Mouse (Mus musculus) spleen, postnatal 14 days (tissue): ENCODE data around the gene Phlda3.
A peak's percentile ranks its signal among the peaks of the same experiment; 100 is the strongest.

Experiments
- DNase-seq, 2 experiments: peaks; one replicate each; pipeline ENCODE4 v3.0.0; 2021 to 2022; ENCODE audit warnings: low spot score in 2 of 2

Gene Phlda3

DNA sequence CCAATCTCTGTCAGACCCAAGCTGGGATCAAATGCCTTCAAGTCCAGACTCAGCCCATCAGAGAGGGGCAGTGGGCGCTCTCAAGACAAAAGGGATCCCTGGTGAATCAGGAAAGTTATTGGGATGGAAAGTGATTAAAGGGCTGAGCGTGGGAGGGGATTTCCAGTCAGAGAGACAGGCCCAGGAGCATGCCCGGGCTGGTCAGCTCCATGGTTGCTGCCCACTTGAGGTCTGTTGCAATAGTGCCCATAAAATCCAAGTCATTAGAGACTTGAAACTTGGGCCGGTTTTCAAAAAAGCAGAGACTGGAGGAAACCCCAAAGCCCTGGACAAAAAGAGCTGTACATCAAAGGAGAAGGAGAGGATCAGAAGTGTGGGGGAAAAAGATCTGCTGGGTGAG is 6.2 kb upstream of the Phlda3 start:
- no peak for DNase-seq

DNA sequence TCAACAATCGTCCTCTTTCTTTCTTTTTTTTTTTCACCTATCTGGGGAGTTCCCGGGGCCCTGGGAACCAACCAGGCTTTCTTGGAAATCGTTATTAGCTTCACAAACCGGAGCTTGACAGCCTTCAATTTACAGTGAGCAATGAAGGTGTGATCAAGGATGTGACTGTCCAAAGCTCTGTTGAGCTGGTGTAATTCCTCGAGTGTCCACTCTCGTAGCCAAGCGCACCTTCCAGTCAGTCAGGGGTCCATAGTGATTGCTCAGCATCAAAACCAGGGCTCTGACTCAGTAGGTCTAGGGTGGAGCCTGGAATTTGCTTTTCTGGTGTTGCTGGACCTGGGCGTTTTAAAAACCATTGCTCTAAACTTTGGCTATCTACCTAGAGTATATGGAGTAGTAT is 5.7 kb upstream of the Phlda3 start:
- DNase-seq = no peak

DNA sequence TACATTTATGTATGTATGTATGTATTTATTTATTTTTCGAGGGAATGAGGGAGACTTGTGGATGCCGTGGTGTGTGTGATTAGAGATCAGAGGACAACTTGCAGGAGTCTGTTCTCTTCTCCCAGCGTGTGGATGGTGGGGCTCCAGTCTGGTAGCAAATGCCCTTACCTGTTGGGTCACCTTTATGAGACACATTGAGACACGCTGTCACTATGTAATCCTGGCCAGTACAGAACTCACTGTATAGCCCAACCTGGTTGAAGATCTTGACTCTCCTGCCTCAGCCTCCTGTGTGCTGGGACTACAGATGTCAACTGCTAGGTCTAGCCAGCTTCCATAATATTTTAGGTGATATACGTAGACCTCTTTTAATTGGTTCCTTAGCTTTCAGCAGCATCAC is 4.2 kb upstream of the Phlda3 start:
- no peak for DNase-seq

DNA sequence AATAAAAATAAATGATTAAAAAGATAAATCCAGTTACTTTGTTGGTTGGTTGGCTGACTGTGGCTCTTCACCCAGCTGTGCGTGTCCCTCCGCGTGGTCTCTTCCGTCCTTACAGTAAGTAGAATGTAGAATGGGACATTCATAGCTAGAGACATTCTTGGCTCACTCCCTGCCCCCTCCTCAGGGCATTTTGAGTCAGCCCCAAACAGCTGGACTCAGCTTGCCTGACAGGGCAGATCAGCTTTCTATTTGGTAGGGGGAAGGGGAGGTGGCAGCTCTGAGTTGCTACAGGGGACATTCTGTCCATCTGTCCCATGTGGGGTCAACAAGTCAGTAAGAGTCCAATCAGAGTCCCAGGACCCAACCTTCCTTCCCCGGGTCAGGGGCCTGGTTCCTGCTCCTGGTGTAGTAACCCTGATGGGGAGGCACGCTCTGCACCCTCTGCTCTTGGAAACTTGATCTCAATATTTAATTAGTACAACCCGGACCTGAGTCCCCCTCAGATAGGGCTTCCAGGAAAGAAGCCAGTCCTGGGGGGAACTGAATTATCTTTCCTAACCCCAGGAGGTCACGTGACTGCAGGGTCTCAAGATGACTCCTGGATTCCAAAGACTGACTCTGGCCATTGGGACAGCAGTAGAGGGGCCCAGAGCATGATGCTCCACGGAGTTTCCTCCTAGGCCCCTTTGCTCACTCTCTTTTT is 2.3 kb upstream of the Phlda3 start:
- no peak for DNase-seq

DNA sequence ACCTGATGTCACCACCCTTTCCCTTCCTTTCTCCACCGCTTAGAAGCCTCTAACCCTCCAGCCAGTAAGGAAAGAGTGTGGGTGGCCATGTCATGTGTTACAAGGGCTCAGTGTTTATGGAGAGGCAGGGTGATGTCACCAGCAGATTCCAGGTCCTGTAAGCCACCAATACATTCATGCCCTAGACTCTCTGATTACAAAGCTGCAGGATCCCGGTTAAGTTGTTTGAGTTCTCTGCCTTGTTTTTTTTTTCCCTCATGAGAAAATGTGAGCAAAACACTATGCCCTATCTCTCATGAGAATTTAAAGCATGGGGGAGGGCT is 1.8 kb upstream of the Phlda3 start:
- DNase-seq = no peak

GRCm38 (mm10) chr1:135766592-135767306 is 830 bp downstream of the Phlda3 start:
- DNase-seq = no peak

DNA sequence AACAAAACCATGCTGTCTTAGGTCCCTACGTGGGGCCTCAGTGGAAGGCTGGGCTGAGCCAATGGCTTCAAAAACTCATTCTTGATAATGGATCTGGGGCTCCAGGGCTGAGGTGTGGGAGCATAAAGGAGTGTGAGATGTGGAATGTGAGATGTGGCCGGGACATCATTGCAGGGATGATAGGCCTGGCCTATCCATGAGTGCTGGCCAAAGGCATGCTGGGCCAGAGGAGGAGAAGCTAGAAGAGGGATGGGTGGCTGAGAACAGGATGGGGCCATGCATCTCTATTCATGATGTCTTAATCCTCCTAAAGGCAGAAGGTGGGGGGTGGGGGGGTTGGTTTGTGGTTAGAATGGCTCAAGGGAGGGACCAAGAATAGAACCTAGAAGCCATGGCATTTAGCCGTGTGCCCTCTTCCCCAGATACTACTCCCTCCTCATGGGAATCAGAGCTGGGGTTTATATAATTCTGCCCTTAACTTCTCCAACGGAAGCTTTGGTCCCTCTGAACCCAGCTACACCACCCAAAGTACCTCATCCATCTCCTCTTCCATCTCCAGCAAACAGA is 1.5 kb downstream of the Phlda3 start:
- DNase-seq = no peak

DNA sequence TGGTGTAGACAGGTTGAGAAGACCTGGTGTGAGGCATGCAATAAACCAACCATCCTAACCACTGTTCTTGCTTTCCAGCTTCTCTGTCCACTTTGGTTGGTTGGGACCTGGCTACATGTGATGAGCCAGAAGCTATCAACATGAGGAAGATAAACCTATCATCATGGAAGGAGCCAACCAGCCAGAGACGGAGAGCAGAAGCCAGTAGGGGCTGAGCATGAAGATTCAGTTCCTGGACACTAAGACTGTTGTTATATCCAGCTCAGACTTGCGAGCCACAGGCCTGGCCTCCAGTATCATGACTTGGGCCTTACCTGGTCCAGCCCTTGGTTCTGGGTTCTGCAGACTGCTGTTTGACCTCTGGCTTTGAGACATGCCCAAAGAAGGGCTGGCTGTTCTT is 2.5 kb downstream of the Phlda3 start:
- no peak for DNase-seq

- no peak for DNase-seq
Measured at GRCm38 (mm10) chr1:135770237-135770636, 4.3 kb downstream of the Phlda3 start.

DNA sequence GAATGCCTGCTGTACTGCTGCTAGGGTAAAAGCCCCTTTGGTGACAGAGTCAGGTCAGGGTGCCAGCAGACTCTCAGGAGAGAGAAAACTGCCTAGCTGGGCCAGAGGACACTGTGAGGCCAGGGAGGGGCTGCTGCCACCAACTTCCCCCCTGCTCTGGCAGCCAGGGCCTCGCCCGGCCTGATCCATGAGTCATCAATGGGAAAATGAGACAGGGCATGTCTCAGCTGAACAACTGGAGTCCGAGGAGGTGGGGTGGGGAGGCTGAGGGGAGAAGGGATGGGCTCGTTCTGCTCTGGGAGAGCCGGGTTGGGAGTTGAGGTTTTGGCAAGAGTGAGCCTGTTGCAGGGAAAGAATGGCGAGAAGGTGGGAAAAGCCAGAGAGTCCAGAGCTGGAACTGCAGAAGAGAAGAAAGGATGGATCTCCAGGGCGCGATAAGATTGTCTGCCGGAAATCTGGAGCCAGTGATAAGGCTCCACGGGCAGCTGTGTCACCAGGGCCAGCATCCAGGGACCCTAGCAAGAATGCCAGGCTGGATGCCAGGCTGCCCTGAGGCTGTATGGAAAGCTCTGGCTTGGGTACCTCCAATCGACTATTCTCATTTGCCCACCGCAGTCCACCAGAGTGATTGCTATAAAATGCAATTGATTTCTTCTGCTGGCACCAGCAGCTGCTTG is 5.1 kb downstream of the Phlda3 start:
- no peak for DNase-seq

DNA sequence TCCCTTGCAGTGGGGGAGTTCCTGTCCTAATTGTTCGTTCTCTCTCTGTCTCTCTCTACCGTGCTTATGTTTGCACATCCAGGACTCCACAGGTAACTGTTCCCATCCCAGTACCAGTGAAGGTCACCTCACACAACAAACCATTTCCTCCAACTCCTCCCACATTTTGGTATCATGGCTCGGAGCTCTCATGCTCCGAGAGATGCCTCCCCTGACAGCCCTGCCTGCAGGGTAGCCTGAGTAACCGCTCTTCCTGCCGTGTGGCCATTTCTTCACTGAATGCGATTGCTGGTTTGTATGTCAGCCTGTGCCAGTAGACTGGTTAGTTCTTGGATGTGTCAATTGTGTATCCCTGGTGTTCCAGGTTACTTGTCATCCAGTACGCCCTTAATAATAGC is 5.7 kb downstream of the Phlda3 start:
- no peak for DNase-seq

DNA sequence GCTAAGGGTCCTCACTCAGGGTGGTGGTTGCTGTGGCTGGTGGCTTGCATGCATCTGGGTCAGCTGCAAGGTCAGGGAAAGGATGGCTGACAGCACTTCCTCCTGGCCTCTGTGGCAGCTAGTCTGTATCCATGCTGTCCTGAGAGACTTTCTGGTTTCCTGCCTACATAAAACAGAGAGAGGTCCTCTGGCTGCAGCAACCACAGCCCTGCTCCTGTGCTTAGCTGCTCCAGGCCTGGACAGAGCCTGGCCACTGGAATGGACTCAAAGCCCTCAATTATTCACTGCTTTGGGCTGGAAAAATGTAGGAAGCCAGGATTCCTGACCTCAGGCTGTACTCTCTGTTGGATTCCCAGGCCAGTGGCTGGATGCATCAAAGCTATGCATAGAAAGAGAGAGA is 10.7 kb downstream of the Phlda3 start:
- no peak for DNase-seq

GRCm38 (mm10) chr1:135777046-135777445 is 11.1 kb downstream of the Phlda3 start:
- no peak for DNase-seq

DNA sequence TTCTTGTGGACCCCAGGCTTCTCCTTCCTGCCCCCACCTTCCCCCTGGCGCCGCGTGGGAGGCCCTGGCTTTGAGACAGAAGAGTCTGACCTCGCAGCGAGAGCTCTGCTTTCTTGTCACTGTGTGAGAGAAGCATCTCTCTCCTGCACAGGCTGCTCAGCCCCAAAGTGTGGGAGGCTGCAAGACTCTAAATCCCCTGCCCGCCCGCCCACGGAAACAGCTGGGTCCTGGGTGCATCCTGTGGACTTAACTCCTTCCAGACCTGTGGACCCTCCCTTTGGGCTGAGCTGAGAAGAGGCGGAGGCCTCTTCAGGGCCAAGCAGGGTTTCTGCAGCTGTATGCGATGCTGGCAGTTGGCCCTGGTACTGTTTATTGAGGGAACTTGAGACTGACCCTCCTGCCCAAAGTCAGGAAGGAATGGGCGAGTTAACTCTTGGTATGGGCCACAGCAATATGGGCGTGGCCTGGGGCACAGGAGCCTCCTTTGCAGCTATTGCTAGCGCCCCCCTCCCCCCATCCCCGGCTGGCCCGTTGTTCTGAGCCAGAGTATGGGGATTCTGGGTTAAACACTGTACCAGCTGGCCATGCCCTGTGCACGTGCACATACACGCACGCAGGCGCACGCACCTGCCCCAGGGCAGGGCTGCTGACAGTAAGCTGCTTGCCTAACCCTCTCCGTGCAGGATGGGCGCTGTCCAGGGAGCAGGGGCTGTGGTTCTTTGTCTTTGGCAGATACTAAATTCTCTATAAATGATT is 13.0 kb downstream of the Phlda3 start, which contains the start of gene Tnni1:
TSS of gene Tnni1 (plus strand) at position 655 of the 756 bp plus-strand sequence.
- DNase-seq = no peak

- DNase-seq = no peak
Measured at GRCm38 (mm10) chr1:135780649-135781048, 14.7 kb downstream of the Phlda3 start.

- peak in 1 of 2 experiments; percentile 47 for DNase-seq
Measured at GRCm38 (mm10) chr1:135781220-135781619, 15.3 kb downstream of the Phlda3 start.

- no peak for DNase-seq
Measured at GRCm38 (mm10) chr1:135782816-135783215, 16.9 kb downstream of the Phlda3 start.

DNA sequence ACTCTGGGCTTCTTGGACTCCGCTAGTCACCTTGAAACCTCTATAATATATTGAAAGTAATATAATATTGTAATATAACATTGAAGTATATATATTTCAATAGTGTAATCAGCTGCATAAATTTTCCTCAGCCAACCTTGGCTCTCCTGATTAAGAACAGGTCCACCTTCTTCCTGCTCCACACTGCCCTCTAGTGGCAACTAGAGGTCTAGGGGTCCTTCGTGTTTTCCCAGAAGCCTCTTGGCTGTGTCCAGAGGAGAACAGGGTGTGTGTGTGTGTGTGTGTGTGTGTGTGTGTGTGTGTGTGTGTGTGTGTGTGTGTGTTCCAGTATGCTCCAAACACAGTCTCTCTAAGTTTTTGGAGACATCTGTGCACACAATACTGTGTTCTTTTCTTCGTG is 21.9 kb downstream of the Phlda3 start:
- peak; percentile 40 to 70 for DNase-seq

- DNase-seq = peak in 1 of 2 experiments; percentile 16
Measured at GRCm38 (mm10) chr1:135788708-135789107, 22.8 kb downstream of the Phlda3 start.

DNA sequence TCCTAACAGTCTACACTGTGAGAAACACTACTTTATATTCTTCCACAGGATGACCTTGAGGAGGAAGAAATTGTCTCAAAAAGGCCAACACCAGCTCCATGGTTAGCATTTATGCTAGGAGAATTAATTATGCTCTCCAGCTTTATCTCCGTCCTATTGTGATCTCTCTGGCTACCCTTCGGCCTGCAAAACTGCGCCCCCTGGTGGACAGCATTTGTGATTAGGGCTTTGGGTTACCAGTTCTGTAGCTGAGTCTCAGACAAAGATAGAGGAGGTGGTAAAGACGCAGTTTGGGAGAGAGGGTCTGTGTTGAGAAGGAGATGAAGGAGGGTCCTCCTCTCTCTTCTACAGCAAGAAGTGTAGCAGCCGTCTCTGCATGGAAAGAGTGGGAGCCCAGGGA is 23.9 kb downstream of the Phlda3 start:
- DNase-seq = peak; percentile 43 to 69

GRCm38 (mm10) chr1:135792143-135792939 is 26.4 kb downstream of the Phlda3 start:
- DNase-seq = no peak
